28 mouse cellular contexts compared by ENCODE assay signal in genomic region chr3:50323881-50324280, GRCm38 (mm10).
"Had no signal": no experiment of that assay in that cellular context is flagged by ENCODE, and none has a peak within 500 bp of the region (broad histone marks: within the 10 kb centered on the region; RNA-seq: fewer than 3 reads in every experiment).

No protein-coding gene starts in this region.

- H3K27me3 ChIP-seq: heart, embryonic 13.5 days; heart, embryonic 15.5 days; hindbrain, embryonic 13.5 days; hindbrain, embryonic 15.5 days; kidney, embryonic 15.5 days; limb, embryonic 13.5 days; limb, embryonic 15.5 days; liver, embryonic 12.5 days had no signal

- H3K4me1 ChIP-seq: heart, embryonic 13.5 days; heart, embryonic 15.5 days; hindbrain, embryonic 13.5 days; hindbrain, embryonic 15.5 days; limb, embryonic 15.5 days; liver, embryonic 12.5 days had no signal

- ATAC-seq: hindbrain, postnatal 0 days; intestine, embryonic 16.5 days; liver, embryonic 12.5 days had no signal

- H3K9ac ChIP-seq: heart, embryonic 13.5 days; heart, embryonic 15.5 days; hindbrain, embryonic 13.5 days; hindbrain, embryonic 15.5 days; kidney, embryonic 15.5 days; limb, embryonic 13.5 days; limb, embryonic 15.5 days; liver, embryonic 12.5 days; liver, embryonic 14.5 days had no signal

- H3K27ac ChIP-seq: gastrocnemius, adult 2 months; heart, adult 2 months; heart, embryonic 13.5 days; heart, embryonic 15.5 days; hindbrain, embryonic 13.5 days; hindbrain, embryonic 15.5 days; hindbrain, postnatal 0 days; kidney, embryonic 15.5 days; kidney, postnatal 0 days; limb, embryonic 13.5 days; limb, embryonic 15.5 days; liver, embryonic 12.5 days; liver, embryonic 14.5 days had no signal

- H3K4me2 ChIP-seq: heart, embryonic 11.5 days; heart, embryonic 13.5 days; heart, embryonic 15.5 days; hindbrain, embryonic 13.5 days; hindbrain, embryonic 15.5 days; kidney, embryonic 15.5 days; limb, embryonic 13.5 days; limb, embryonic 15.5 days; liver, embryonic 12.5 days had no signal

- H3K9me3 ChIP-seq: heart, embryonic 13.5 days; heart, embryonic 15.5 days; hindbrain, embryonic 13.5 days; hindbrain, embryonic 15.5 days; kidney, embryonic 15.5 days; limb, embryonic 13.5 days; limb, embryonic 15.5 days; liver, embryonic 12.5 days had no signal

- H3K4me3 ChIP-seq: gastrocnemius, adult 2 months; heart, adult 2 months; heart, embryonic 13.5 days; heart, embryonic 15.5 days; hindbrain, embryonic 13.5 days; hindbrain, embryonic 15.5 days; kidney, embryonic 15.5 days; limb, embryonic 13.5 days; limb, embryonic 15.5 days; liver, embryonic 12.5 days had no signal

- DNase-seq: gastrocnemius, adult 2 months; gastrocnemius, postnatal 10 days; gastrocnemius, postnatal 25 days; heart, adult 11 months; heart, adult 2 months; heart, postnatal 14 days; heart, postnatal 36 days; kidney, adult 11 months; kidney, adult 2 months; kidney, adult 9 months; kidney, postnatal 14 days; kidney, postnatal 36 days; layer of hippocampus, adult 9-11 months; layer of hippocampus, postnatal 36 days; left cerebral cortex, postnatal 4 days had no signal

- H3K36me3 ChIP-seq: heart, embryonic 13.5 days; heart, embryonic 15.5 days; hindbrain, embryonic 13.5 days; hindbrain, embryonic 15.5 days; kidney, embryonic 15.5 days; limb, embryonic 13.5 days; limb, embryonic 15.5 days; liver, embryonic 12.5 days had no signal
